In the genomic region with DNA sequence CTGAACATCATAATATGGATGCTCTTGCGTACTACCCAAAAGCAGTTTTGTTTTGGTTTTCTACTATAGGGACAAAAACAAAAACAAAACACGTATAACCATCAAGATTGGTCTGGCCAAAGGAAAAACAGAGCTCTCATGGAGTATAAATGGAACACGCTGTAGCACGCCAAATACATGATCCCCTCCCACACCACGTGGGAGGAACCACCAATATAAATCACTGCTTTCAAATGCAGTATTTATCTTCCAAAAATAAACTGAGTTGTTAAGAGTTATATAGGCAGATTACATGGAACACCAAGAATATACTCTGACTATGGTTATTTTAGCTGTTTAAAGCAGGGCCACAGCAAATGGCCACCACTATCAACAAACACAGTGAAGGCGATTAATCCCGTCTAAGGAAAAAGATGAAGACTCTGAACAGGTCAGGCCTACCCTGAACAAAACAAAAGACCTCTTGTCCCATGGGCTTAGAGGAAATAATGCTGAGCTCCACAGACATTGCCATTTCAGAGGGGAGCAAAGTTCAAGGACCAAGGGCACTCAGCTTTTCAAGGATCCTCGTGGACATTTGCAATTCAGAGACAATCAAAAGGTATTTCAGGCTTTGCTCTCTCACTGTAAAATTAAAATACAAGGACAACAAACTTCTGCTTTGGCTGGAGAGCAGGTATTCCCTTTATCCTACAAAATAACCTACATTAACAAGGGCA, we compare ENCODE assay signal across 21 mouse cellular contexts. TPM values are rescaled to one million over a fixed set of nuclear protein-coding genes. Genes with fewer than 3 reads are reported as not detected.
A peak's percentile ranks its signal among the peaks of the same experiment; 100 is the strongest.
DNase-seq lines count a peak whose midpoint lies in the region; TF ChIP-seq lines count a peak whose summit lies in the region.
"Had no signal": no experiment of that assay in that cellular context is flagged by ENCODE, and none has a peak within 500 bp of the region (broad histone marks: within the 10 kb centered on the region; RNA-seq: fewer than 3 reads in every experiment).

No protein-coding gene starts in this region.

- DNase-seq in kidney, adult 9 months, result peak; percentile 57
- DNase-seq in kidney, postnatal 4 days, result no peak
- DNase-seq in right cerebral cortex, postnatal 36 days (ENCODE audit: low spot score in 2 of 2), result peak; percentile 59 to 80
- DNase-seq in right cerebral cortex, postnatal 14 days, result no peak
- DNase-seq in adrenal gland, postnatal 14 days, result no peak
- DNase-seq in heart, adult 18-20 months, result no peak
- DNase-seq: adrenal gland, postnatal 10 days; cerebellum, adult 18-20 months; forebrain, postnatal 0 days; gastrocnemius, postnatal 14 days; heart, postnatal 10 days; spleen, adult 18-20 months had no signal

- H3K4me3 ChIP-seq in embryonic fibroblast, embryonic 13.5 days (ENCODE audit: insufficient read depth, low read length), result no peak overlapping the region
- H3K4me3 ChIP-seq: heart, embryonic 10.5 days; hindbrain, embryonic 13.5 days; limb, embryonic 13.5 days; midbrain, embryonic 12.5 days; myocyte; neural tube, embryonic 15.5 days; stomach, embryonic 15.5 days had no signal

- TF ChIP-seq CTCF in embryonic fibroblast, embryonic 13.5 days (IDR thresholded peaks at IDR 0.05; ENCODE audit: borderline replicate concordance, insufficient read depth, low read length), result no peak

- H3K4me1 ChIP-seq in embryonic fibroblast, embryonic 13.5 days (ENCODE audit: control insufficient read depth, insufficient read depth, low read length), result peaks cover 8% of the 10 kb centered on the region
- H3K4me1 ChIP-seq: heart, embryonic 10.5 days; midbrain, embryonic 12.5 days had no signal

- TF ChIP-seq POLR2A in embryonic fibroblast, embryonic 13.5 days (IDR thresholded peaks at IDR 0.05; ENCODE audit: low read depth, low read length), result no peak

- H3K27ac ChIP-seq in embryonic fibroblast, embryonic 13.5 days (ENCODE audit: insufficient read depth, low read length), result peak overlapping the region; percentile 32; the same call in 1 of the 2 replicates
- H3K27ac ChIP-seq: heart, embryonic 10.5 days; hindbrain, embryonic 13.5 days; limb, embryonic 13.5 days; liver, embryonic 14.5 days; midbrain, embryonic 12.5 days; neural tube, embryonic 15.5 days; stomach, embryonic 15.5 days had no signal

RNA-seq across cellular contexts. Expression of gene Etv5, which starts 30.7 kb away (rescaled TPM):
- polyA plus RNA-seq in embryonic fibroblast, embryonic 13.5 days (2011; ENCODE audit: insufficient read length, low read depth, missing spikeins), result 22.6 and 30.8 TPM in 2 replicates
- 23.7 and 24.4 TPM in 2 replicates for total RNA-seq in adrenal gland, postnatal 14 days (2021)
- total RNA-seq in heart, adult 18-20 months (2021), result 1 to 10 TPM; 6.9 to 7.5 TPM

Comparison
In these comparisons a context has a peak if more than half of its experiments do, and no peak if none do; other contexts are left out.
1. DNase-seq: peak in kidney, adult 9 months (single experiment) and right cerebral cortex, postnatal 36 days (2 of 2); none in kidney, postnatal 4 days (0 of 2), right cerebral cortex, postnatal 14 days (single experiment), adrenal gland, postnatal 14 days (single experiment) and heart, adult 18-20 months (0 of 2).